Mouse (Mus musculus) CH12.LX (cell line): Measurements from ENCODE around the gene Camkmt.

ENCODE experiments used
- CTCF ChIP-seq, 2 experiments: IDR thresholded peaks in 1 of 2; conservative IDR thresholded peaks in 1 of 2; 2 replicates each; pipeline ENCODE4 v1.5.1; 2011 to 2012; ENCODE audit warnings: low read depth in 2 of 2, low read length in 2 of 2, improper control_type of control experiment in 1 of 2, inconsistent platforms in 1 of 2, mild to moderate bottlenecking in 1 of 2, moderate library complexity in 1 of 2
- UBTF ChIP-seq: IDR thresholded peaks from 2 replicates; pipeline ENCODE4 v1.6.1; 2012; ENCODE audit warnings: low read depth, mild to moderate bottlenecking, inconsistent platforms, low read length, improper control_type of control experiment, moderate library complexity

GRCm38 (mm10) chr17:85405161-85405560 is 314.8 kb downstream of the Camkmt start:
- TF ChIP-seq UBTF = no peak
- no peak for TF ChIP-seq CTCF (conservative IDR thresholded peaks at IDR 0.05 in 1 of 2, IDR thresholded peaks at IDR 0.05 in 1 of 2; ENCODE audit: low read depth in 2 of 2, low read length in 2 of 2)
